Mouse (Mus musculus): Measurements from ENCODE around the gene Zfp281.

- no peak for TF ChIP-seq FLI1 (IDR thresholded peaks at IDR 0.05; ENCODE audit: low read length)
- TF ChIP-seq GATA1 (IDR thresholded peaks at IDR 0.05; ENCODE audit: borderline replicate concordance, low read length): no peak
These were observed 11.4 kb upstream of the Zfp281 start for GRCm38 (mm10) chr1:136613300-136613751.

Data from megakaryocyte, embryonic 14.5 days (primary cell).